Mouse (Mus musculus) adrenal gland, postnatal 10 days (tissue): ENCODE measurements around the gene Ivd. TPM values are rescaled to one million over a fixed set of nuclear protein-coding genes. Genes with fewer than 3 reads are reported as not detected.

Experiments used
- DNase-seq: peaks from one replicate; pipeline ENCODE4 v3.0.0; 2021; ENCODE audit warnings: mixed read lengths
- total RNA-seq, 2 experiments: library from RNA; stranded (reverse); gene quantifications; 2 replicates each; pipeline ENCODE4 v1.2.3; 2021

Gene Ivd
- total RNA-seq, 2 experiments from 2014 or later: 157 to 177 TPM

DNA sequence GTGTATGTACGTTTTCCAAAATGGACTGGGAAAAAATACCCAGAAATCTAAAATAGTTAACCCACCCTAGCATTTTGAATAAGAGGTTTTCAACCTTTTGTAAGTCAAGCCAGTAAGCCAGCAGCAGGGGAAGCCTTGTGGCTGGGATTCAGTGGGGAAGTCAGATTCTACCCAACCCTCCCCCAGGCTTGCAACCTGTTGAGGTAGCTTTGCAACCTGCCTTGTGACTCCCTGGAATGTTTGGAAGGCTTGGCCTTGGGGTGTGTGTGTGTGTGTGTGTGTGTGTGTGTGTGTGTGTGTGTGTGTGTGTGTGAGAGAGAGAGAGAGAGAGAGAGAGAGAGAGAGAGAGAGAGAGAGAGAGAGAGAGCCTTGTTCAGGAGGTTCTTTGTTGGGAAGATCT is 47.4 kb downstream of the Ivd start:
- no peak for DNase-seq

DNA sequence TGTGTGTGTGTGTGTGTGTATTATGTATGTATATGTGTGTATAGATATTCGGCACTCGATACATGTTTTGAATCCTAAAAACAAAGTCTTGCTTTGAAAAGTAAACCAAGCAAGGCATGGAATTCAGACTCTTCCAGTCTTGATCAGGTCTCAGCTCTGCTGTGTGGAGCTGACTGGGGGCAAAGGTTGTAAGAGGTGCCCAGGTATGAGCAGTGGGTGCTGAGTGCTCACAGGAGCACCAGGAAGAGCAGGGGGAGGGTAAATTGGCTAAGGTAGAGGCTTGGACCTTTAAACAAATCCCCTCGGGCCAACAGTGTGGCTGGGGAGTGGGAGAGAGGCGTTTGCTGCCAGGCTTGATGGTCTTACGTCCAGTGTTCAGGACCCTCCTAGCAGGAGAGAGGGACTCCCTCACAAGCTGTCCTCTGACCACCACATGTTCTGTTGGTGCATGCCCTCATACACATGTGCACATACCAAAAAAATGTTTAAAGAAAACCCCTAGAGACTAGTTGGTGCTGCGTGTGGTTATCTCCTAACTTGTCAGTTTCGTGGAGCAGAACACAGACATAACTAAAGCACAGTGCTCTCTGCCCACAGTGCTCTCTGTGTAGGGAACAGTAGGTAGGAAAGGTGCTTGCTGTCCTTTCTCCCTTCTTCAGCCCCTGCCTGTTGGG is 49.0 kb downstream of the Ivd start:
- no peak for DNase-seq

DNA sequence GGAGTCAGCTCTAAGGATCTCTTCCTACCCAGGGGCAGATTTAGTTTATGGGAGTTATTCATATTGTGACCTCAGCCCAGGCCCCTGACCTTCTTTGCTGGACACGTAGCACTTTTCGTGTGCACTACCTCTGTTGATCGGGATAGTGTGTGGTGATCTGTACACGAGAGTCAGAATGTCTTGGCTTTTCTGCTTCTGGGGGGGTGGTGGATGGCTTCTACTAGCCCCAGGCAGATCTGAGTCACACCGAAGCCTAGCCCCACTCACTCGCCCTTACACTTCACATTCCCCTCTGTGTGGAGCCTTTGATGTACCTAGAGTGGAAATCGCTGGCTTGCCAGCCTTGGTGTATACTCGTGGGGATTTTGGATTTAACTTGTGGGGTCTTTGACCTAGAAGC is 51.0 kb downstream of the Ivd start:
- no peak for DNase-seq

DNA sequence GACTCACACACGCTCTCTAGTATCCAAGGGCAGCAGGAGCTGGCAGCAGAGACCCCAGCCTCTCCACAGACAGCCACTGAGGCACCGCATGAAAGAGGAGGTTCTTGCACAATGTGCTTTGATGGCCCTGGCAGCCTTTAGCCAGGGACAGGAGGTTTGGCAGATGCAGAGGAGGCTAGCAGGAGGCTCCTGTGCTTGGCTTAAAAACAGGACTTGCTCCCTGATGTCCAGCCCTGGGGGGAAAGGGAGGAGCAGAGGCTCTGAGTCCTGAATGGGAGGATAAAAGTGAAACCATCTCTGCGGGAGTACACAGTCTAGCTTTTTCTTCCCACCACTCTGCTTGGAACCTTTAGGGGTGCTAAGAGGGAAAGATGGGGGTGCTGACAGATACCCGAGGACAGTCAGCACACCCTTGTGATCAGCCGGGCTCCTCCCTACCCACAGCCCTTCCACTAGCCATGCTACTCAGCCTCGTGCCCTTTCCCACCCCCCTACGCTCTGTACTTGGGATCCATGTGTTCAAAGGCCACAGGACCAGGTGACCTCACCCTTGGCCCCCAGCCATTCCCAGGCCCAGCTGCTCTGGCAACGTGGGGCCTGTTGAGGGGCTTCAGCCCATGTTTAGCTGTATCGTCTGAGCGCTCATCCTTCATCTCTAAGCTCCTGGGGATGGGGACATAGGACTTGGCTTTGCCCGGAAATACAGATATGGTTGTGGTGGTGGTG is 52.0 kb downstream of the Ivd start:
- DNase-seq: peak; percentile 48

DNA sequence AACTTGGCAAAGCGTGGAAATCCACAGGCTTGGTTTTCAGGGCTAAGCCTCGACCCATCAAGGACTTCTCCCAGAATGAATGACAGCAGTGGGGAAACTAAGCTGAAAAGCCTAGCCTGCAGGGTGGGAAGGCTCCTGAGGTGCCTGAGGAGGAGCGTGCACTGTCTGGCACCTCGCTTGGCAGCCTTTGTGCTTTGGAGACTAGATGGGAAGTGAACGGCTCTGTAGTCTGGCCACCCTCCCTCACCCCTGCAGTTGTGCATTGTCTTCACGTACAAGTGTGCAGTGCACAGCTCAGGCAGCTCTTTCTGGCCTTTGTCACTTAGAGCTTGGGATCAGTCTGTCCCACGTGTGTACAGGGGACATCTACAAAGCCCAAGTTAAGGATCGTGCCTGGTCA is 52.9 kb downstream of the Ivd start:
- DNase-seq: no peak

DNA sequence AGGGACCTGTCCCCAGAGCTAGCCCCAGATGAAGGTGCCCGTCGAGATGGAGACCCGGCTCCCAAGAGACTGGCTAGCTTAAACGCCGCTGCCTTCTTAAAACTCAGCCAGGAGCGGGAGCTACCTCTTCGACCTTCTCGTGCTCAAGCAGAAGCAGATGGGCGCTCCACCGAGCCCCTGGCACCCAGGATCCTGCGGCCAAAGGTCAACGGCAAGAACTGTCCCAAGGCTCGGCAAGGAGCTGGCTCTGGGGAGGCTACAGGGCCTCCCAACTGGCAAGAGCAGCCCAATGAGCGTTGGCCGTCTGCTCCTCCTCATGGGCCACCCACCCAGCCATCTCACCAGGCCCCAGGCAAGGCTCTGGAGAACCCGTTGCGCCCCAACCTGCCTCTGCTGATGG is 54.7 kb downstream of the Ivd start:
- no peak for DNase-seq

DNA sequence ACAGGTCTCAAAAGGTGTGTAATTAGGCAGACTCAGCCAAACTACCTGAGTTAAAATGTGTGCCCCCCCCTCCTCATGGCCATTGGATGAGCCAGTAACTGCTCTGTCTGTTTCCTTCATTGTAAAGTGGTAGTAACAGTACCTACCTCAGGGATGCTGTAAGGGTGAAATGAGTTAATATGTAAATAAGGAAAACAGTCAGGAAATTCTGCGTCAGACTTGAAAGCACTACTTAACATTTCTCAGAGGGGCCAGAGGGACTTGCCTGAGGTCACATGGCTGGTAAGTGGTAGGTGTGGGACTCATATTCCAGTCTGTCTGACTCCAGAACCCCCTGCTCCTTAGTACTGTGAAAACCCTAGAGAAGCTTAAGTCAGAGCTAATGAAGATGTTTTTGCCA is 56.8 kb downstream of the Ivd start:
- DNase-seq: no peak

DNA sequence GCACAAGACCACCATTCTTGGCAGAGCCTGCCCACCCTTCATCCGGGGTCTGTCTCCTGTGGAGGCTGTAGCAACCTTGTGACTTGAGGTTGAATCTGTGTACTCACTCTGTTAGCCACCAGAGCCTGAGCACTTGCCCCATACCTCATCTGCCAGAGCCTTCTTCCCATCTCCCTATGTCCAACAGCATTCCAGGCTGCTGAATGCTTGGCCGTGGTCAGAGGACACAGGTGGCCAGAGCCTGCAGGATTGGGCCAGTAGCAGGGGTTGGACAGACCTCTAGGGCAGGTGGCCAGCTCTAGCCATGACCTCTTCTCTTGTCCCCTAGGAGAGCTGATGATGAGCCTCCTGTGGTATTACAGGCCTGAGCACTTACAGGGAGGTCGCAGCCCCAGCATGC is 58.7 kb downstream of the Ivd start:
- no peak for DNase-seq

DNA sequence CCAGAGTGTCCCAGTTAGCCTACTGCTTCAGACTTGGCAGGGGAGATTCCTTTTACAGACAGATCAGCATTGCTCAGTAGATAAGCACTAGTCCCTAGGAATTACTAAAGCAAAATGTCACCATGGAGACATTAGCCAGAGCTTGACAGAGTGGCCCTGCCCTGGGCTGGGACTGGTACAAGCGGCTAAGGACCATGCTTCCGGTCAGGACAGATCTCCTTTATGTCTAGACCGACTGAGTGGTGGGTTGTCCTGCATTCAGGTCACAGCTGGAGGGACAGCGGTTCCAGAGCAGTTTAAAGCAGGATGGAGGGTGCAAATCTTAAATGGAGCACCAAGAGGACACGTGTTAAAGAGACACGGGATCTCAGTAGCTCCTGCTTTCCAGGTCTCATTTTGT is 64.2 kb downstream of the Ivd start:
- DNase-seq: peak; percentile 23

DNA sequence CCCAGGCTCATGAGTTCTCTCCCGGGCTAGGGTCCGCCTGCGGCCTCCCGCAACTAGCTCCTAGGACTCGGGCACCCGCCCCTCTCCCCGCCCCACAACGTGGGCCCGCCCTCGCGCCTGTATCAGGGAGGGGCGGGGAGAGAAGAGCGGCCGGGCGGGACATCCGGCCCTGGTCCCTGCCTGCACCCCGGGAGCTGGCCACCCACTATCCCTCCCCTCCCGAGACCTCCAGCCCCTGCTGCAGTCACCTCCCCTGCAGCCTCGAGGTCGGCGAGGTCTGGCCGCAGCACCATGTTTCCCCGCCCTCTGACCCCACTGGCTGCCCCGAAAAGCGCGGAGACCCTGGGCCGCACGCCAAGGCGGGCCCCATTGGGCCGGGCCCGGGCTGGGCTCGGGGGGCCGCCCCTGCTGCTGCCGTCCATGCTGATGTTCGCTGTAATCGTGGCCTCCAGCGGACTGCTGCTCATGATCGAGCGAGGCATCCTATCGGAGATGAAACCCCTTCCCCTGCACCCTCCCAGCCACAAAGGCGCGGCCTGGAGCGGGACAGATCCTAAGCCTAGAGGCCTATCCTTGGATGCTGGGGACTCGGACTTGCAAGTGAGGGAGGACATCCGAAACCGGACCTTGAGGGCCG is 64.7 kb downstream of the Ivd start, which contains the start of gene Chst14:
TSS of gene Chst14 (plus strand) at position 136 of the 637 bp plus-strand sequence.
- DNase-seq: peak; percentile 90

DNA sequence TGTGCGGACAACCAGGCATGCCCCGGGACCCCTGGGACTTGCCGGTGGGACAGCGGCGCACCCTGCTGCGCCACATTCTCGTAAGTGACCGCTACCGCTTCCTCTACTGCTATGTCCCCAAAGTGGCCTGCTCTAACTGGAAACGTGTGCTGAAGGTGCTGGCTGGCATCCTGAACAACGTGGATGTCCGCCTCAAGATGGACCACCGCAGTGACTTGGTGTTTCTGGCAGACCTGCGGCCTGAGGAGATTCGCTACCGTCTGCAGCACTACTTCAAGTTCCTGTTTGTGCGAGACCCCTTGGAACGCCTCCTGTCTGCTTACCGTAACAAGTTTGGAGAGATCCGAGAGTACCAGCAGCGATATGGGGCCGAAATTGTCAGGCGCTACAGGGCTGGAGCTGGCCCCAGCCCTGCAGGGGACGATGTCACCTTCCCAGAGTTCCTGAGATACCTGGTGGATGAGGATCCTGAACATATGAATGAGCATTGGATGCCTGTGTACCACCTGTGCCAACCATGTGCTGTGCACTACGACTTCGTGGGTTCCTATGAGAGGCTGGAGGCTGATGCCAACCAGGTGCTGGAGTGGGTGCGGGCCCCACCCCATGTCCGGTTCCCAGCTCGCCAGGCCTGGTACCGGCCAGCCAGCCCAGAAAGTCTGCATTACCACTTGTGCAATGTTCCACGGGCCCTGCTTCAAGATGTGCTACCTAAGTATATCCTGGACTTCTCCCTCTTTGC is 65.4 kb downstream of the Ivd start:
- DNase-seq: no peak

Other genes with a start within 250 kb of the Ivd start
- gene Pak6, start 198.7 kb upstream of the Ivd start, total RNA-seq: 10 to 100 TPM in 1 of 2 experiments, 1 to 10 TPM in 1; 8.0 to 13.6 TPM
- under 1 TPM; 0.09 to 0.15 TPM for gene Ankrd63, start 158.0 kb upstream of the Ivd start, total RNA-seq
- gene Plcb2, start 133.5 kb upstream of the Ivd start, total RNA-seq: 1 to 10 TPM; 1.8 to 3.0 TPM
- gene Inafm2, start 116.2 kb upstream of the Ivd start, total RNA-seq: 10 to 100 TPM; 27.3 to 27.9 TPM
- gene Ccdc9b, start 99.3 kb upstream of the Ivd start, total RNA-seq: 1 to 10 TPM; 3.2 to 5.5 TPM
- not detected for gene Phgr1, start 89.2 kb upstream of the Ivd start, total RNA-seq
- 10 to 100 TPM; 22.0 to 26.2 TPM for gene Disp2, start 82.2 kb upstream of the Ivd start, total RNA-seq
- 10 to 100 TPM; 18.2 to 19.1 TPM for gene Knstrn, start 48.0 kb upstream of the Ivd start, total RNA-seq
- gene Bahd1, start 38.4 kb downstream of the Ivd start, total RNA-seq: 10 to 100 TPM; 30.1 to 37.9 TPM
- gene Chst14, start 64.5 kb downstream of the Ivd start, total RNA-seq: 10 to 100 TPM; 11.2 to 15.0 TPM
- gene Ccdc32, start 167.4 kb downstream of the Ivd start, total RNA-seq: 10 to 100 TPM; 17.7 TPM
- gene Rpusd2, start 172.8 kb downstream of the Ivd start, total RNA-seq: 1 to 10 TPM; 5.0 to 5.6 TPM
- gene Knl1, start 185.2 kb downstream of the Ivd start, total RNA-seq: 1 to 10 TPM; 7.5 to 9.8 TPM